Mouse (Mus musculus): Measurements from ENCODE around the gene Prune2. TPM values are rescaled to one million over a fixed set of nuclear protein-coding genes. Genes with fewer than 3 reads are reported as not detected.
A peak's percentile ranks its signal among the peaks of the same experiment; 100 is the strongest.

Prune2 gene
- polyA plus RNA-seq, 1 experiment from 2014 or later = 1.2 TPM

DNA sequence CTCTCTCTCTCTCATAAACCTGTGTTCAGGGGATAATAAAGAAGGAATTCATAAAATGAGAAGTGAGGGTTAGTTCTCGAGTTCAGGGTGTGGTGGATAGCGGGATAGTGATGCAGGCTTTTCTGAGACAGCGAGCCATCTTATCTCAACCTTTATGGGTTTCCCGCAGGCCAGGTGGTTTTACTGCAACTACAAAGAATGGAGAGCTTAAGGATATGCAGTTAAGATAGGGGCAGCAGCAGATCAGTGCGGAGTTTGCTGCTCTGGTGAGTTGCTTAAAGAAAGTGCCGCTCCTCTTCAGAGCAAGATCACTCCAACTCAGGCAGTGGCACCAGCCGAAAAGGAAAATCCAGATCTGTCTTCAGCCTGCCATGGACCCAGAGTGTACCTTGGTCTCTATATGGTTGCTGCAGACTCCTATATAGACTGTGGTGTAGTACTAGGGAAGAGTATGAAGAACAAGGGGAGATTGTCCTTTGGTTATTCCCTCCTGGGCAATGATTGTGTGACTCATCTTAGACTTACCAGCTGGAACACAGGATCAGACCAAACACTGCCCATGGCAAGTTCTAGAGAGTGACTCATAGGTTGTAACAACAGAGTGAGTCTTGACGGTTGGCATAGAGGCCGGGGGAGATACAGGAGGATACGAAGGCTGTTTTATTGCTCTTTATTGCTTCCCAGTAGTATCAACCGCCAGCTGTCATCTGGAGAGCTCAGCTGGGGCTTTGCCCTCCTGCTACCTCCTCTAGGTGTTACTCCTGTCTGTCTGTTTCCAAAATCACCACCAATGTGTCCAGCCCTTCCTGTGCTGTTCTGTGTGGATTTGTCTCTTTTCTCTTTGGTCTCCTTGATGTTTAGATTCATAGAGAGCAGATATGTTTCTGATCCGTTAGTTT, 184.3 kb downstream of the Prune2 start:
- Histone ChIP-seq H3K36me3 (no peaks in the 10 kb centered on the region), H3K27ac (replicated peaks) (no peak overlapping the region), H3K4me3 (no peak overlapping the region), H3K9me3 (replicated peaks) (no peaks in the 10 kb centered on the region), H3K4me1 (peaks cover 20% of the 10 kb centered on the region), H3K27me3 (ENCODE audit: low read depth, poor library complexity, severe bottlenecking) (peaks cover 20% of the 10 kb centered on the region)
- whole genome bisulfite sequencing = 87% methylated on average over 12 of the region's 12 CpGs
- DNase-seq (ENCODE audit: low spot score) = no peak

- 89% methylated on average over 2 of the region's 2 CpGs for WGBS
These were observed 187.3 kb downstream of the Prune2 start for GRCm38 (mm10) chr19:17143245-17143644.

GRCm38 (mm10) chr19:17144205-17144604, 188.3 kb downstream of the Prune2 start:
- Histone ChIP-seq H3K36me3 (no peaks in the 10 kb centered on the region), H3K27ac (replicated peaks) (no peak overlapping the region), H3K9me3 (replicated peaks) (no peaks in the 10 kb centered on the region), H3K4me1 (no peaks in the 10 kb centered on the region), H3K4me3 (no peak overlapping the region), H3K27me3 (ENCODE audit: low read depth, poor library complexity, severe bottlenecking) (no peaks in the 10 kb centered on the region)
- no peak for DNase-seq (ENCODE audit: low spot score)
- 85% methylated on average over 6 of the region's 6 CpGs for WGBS

More at GRCm38 (mm10) chr19:17143245-17143644, 187.3 kb downstream of the Prune2 start:
- H3K9me3 ChIP-seq (replicated peaks) = no peaks in the 10 kb centered on the region
- DNase-seq (ENCODE audit: low spot score) = no peak
- H3K36me3 ChIP-seq = no peaks in the 10 kb centered on the region
- H3K4me3 ChIP-seq = no peak overlapping the region
- no peak overlapping the region for H3K27ac ChIP-seq (replicated peaks)
- H3K27me3 ChIP-seq (ENCODE audit: low read depth, poor library complexity, severe bottlenecking) = peaks cover 3% of the 10 kb centered on the region; the same call in 1 of the 2 replicates
- peaks cover under 1% of the 10 kb centered on the region; the same call in 1 of the 2 replicates for H3K4me1 ChIP-seq

GRCm38 (mm10) chr19:17150064-17150463, 194.1 kb downstream of the Prune2 start:
- Histone ChIP-seq H3K36me3 (no peaks in the 10 kb centered on the region), H3K27ac (replicated peaks) (no peak overlapping the region), H3K9me3 (replicated peaks) (no peaks in the 10 kb centered on the region), H3K27me3 (ENCODE audit: low read depth, poor library complexity, severe bottlenecking) (no peaks in the 10 kb centered on the region), H3K4me1 (no peaks in the 10 kb centered on the region), H3K4me3 (no peak overlapping the region)
- WGBS = 87% methylated on average over 7 of the region's 7 CpGs
- DNase-seq (ENCODE audit: low spot score) = no peak

GRCm38 (mm10) chr19:17151781-17152180, 195.9 kb downstream of the Prune2 start:
- no peaks in the 10 kb centered on the region for H3K4me1 ChIP-seq
- H3K27me3 ChIP-seq (ENCODE audit: low read depth, poor library complexity, severe bottlenecking) = no peaks in the 10 kb centered on the region
- no peak for DNase-seq (ENCODE audit: low spot score)
- no peak overlapping the region for H3K27ac ChIP-seq (replicated peaks)
- no peak overlapping the region for H3K4me3 ChIP-seq
- H3K36me3 ChIP-seq = no peaks in the 10 kb centered on the region
- WGBS = 94% methylated on average over 6 of the region's 6 CpGs
- no peaks in the 10 kb centered on the region for H3K9me3 ChIP-seq (replicated peaks)

DNA sequence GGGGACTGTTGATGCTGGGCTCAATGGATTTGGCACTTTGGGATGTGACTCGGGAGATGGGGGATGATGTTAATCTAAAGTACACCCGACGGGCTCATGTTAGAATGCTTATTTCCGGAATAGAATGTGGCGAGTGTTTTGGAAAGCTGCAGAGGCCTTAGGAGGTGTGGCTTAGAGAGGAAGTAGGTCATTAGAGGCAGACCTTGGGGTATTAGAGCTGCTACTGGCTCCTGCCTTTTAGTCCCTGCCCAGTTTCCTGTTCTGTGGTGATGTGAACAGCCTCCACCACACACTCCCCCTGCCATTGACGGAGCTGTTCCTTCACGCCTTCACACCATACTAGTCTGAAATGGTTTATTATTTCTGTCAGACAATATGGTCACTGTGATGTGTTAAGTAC, 196.5 kb downstream of the Prune2 start:
- H3K4me1 ChIP-seq = no peaks in the 10 kb centered on the region
- H3K9me3 ChIP-seq (replicated peaks) = no peaks in the 10 kb centered on the region
- H3K27ac ChIP-seq (replicated peaks) = no peak overlapping the region
- H3K36me3 ChIP-seq = no peaks in the 10 kb centered on the region
- no peak overlapping the region for H3K4me3 ChIP-seq
- WGBS = 92% methylated on average over 7 of the region's 7 CpGs
- DNase-seq (ENCODE audit: low spot score) = no peak
- H3K27me3 ChIP-seq (ENCODE audit: low read depth, poor library complexity, severe bottlenecking) = no peaks in the 10 kb centered on the region

DNA sequence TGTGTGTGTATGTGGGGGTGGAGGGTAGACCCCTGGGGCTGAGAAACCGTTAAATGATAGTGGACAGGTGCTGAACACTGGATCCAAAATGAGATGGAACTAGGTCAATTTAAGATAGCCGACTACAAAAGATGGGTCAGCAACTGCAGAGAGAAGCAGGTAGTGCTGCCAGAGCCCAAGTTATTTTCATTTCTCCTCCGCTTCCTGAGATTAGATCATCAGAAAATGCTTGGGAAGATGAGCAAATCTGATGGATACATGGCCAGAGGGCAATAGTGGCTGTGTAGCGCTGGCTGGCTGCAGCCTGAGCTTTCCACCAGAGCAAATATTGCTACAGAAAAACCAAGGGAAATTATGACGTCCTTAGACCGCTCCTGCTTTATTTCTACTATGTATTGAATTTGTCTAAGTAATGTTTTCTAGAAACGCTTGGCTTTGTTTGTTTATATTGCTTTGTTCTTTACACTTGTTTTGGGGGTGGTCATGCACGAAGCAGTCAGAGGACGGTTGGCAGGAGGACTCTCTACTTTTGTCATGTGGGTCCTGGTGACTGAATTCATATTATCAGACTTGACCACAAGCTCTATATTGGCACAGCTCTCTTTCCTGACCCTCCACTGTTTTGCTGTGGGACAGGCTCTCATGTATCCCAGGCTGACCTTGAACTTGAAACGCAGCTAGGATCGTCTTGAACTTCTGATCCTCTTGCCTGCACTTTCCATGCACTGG, 198.2 kb downstream of the Prune2 start:
- DNase-seq (ENCODE audit: low spot score) = no peak
- no peaks in the 10 kb centered on the region for H3K27me3 ChIP-seq (ENCODE audit: low read depth, poor library complexity, severe bottlenecking)
- H3K4me3 ChIP-seq = no peak overlapping the region
- H3K27ac ChIP-seq (replicated peaks) = no peak overlapping the region
- no peaks in the 10 kb centered on the region for H3K9me3 ChIP-seq (replicated peaks)
- 88% methylated on average over 11 of the region's 11 CpGs for WGBS
- H3K4me1 ChIP-seq = no peaks in the 10 kb centered on the region
- no peaks in the 10 kb centered on the region for H3K36me3 ChIP-seq

GRCm38 (mm10) chr19:17155216-17155615, 199.3 kb downstream of the Prune2 start:
- no peaks in the 10 kb centered on the region for H3K4me1 ChIP-seq
- no peaks in the 10 kb centered on the region for H3K9me3 ChIP-seq (replicated peaks)
- no peak for DNase-seq (ENCODE audit: low spot score)
- no peaks in the 10 kb centered on the region for H3K27me3 ChIP-seq (ENCODE audit: low read depth, poor library complexity, severe bottlenecking)
- 92% methylated on average over 2 of the region's 2 CpGs for WGBS
- H3K36me3 ChIP-seq = no peaks in the 10 kb centered on the region
- H3K4me3 ChIP-seq = no peak overlapping the region
- no peak overlapping the region for H3K27ac ChIP-seq (replicated peaks)

- WGBS = 78% methylated on average over 2 of the region's 2 CpGs
- no peak for DNase-seq (ENCODE audit: low spot score)
- H3K9me3 ChIP-seq (replicated peaks) = no peaks in the 10 kb centered on the region
- H3K4me1 ChIP-seq = peaks cover 4% of the 10 kb centered on the region; the same call in 1 of the 2 replicates
- H3K27ac ChIP-seq (replicated peaks) = no peak overlapping the region
- H3K36me3 ChIP-seq = no peaks in the 10 kb centered on the region
- H3K27me3 ChIP-seq (ENCODE audit: low read depth, poor library complexity, severe bottlenecking) = no peaks in the 10 kb centered on the region
- no peak overlapping the region for H3K4me3 ChIP-seq
These were observed 203.8 kb downstream of the Prune2 start for GRCm38 (mm10) chr19:17159676-17160075.

DNA sequence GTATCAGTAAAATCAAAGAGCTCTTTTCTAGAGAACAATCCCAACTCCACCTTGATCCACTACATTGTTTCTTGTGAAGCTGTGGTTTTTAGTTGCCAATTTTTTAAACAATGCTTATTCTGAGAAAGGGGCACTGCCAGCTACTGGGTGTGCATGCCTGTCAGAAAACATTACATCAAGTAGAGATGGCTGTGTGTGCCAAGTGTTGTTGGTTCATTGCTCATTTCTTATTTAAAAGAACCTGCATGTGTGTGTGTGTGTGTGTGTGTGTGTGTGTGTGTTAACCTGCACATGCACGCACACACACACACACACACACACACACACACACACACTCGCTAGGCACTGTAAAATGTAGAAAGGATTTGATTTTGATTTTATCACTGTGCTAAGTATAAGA, 204.3 kb downstream of the Prune2 start:
- peaks cover 4% of the 10 kb centered on the region; the same call in 1 of the 2 replicates for H3K4me1 ChIP-seq
- no peaks in the 10 kb centered on the region for H3K9me3 ChIP-seq (replicated peaks)
- H3K27ac ChIP-seq (replicated peaks) = no peak overlapping the region
- WGBS = 89% methylated on average over 2 of the region's 2 CpGs
- no peak overlapping the region for H3K4me3 ChIP-seq
- no peaks in the 10 kb centered on the region for H3K27me3 ChIP-seq (ENCODE audit: low read depth, poor library complexity, severe bottlenecking)
- no peaks in the 10 kb centered on the region for H3K36me3 ChIP-seq
- DNase-seq (ENCODE audit: low spot score) = no peak

- 21% methylated on average over 13 of the region's 13 CpGs for WGBS
- H3K27ac ChIP-seq (replicated peaks) = no peak overlapping the region
- H3K9me3 ChIP-seq (replicated peaks) = no peaks in the 10 kb centered on the region
- DNase-seq (ENCODE audit: low spot score) = peak; percentile 50
- no peaks in the 10 kb centered on the region for H3K27me3 ChIP-seq (ENCODE audit: low read depth, poor library complexity, severe bottlenecking)
- H3K4me3 ChIP-seq = no peak overlapping the region
- no peaks in the 10 kb centered on the region for H3K36me3 ChIP-seq
- peaks cover 4% of the 10 kb centered on the region; the same call in 1 of the 2 replicates for H3K4me1 ChIP-seq
These were observed 207.6 kb downstream of the Prune2 start for GRCm38 (mm10) chr19:17163511-17163953.

- no peak overlapping the region for H3K27ac ChIP-seq (replicated peaks)
- H3K4me1 ChIP-seq = peaks cover 4% of the 10 kb centered on the region; the same call in 1 of the 2 replicates
- 91% methylated on average over 7 of the region's 7 CpGs for WGBS
- no peaks in the 10 kb centered on the region for H3K27me3 ChIP-seq (ENCODE audit: low read depth, poor library complexity, severe bottlenecking)
- no peaks in the 10 kb centered on the region for H3K9me3 ChIP-seq (replicated peaks)
- DNase-seq (ENCODE audit: low spot score) = no peak
- H3K4me3 ChIP-seq = no peak overlapping the region
- H3K36me3 ChIP-seq = no peaks in the 10 kb centered on the region
These were observed 210.4 kb downstream of the Prune2 start for GRCm38 (mm10) chr19:17166288-17166687.

- H3K9me3 ChIP-seq (replicated peaks) = no peaks in the 10 kb centered on the region
- no peak for DNase-seq (ENCODE audit: low spot score)
- WGBS = 86% methylated on average over 9 of the region's 9 CpGs
- no peaks in the 10 kb centered on the region for H3K36me3 ChIP-seq
- no peak overlapping the region for H3K27ac ChIP-seq (replicated peaks)
- no peaks in the 10 kb centered on the region for H3K27me3 ChIP-seq (ENCODE audit: low read depth, poor library complexity, severe bottlenecking)
- peaks cover 4% of the 10 kb centered on the region; the same call in 1 of the 2 replicates for H3K4me1 ChIP-seq
- H3K4me3 ChIP-seq = no peak overlapping the region
These were observed 212.3 kb downstream of the Prune2 start for GRCm38 (mm10) chr19:17168186-17168585.
